Mouse (Mus musculus) megakaryocyte, embryonic 14.5 days (primary cell): ENCODE data around the gene Zfp423.

Experiments used
- FLI1 ChIP-seq: IDR thresholded peaks from 2 replicates; pipeline ENCODE4 v1.6.1; 2012; ENCODE audit warnings: low read length, inconsistent platforms, mixed read lengths
- GATA1 ChIP-seq: IDR thresholded peaks from 3 replicates; pipeline ENCODE4 v1.6.1; 2012; ENCODE audit warnings: mixed read lengths, low read length, inconsistent platforms, borderline replicate concordance

DNA sequence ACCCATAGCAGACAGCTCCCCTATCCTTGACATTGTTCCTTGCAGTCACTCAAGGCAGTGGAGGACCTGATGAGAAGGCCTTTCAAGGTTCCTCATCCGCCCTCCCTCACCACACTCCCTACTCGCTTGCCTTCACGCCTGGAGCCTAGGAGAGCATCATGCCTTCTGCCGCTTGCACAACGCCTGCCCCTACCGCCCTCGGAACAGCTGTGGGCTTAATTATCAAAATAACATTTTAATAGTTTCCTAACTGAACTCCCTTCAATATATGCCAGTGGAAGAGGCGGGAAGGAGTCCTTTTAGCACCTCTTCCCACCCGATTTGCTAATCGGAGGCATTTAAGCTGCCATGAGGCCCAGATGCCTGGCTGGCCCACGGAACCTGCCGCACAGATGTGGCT is 228.3 kb downstream of the Zfp423 start:
- TF ChIP-seq GATA1 = no peak
- no peak for TF ChIP-seq FLI1
